Mouse (Mus musculus) left cerebral cortex, postnatal 14 days (tissue): ENCODE measurements around the gene Lgals9. TPM values are rescaled to one million over a fixed set of nuclear protein-coding genes. Genes with fewer than 3 reads are reported as not detected.

Experiments used
- DNase-seq, 2 experiments: peaks; one replicate each; pipeline ENCODE4 v3.0.0; 2021 to 2022; ENCODE audit warnings: low spot score in 2 of 2, mixed read lengths in 1 of 2
- intact Hi-C: fragments of 180-260 bp; cut with DNase I; formaldehyde crosslinking; loops from one replicate; pipeline ENCODE4 v1.15.1; 2025
- total RNA-seq, 2 experiments: library from RNA; stranded (reverse); gene quantifications; 2 replicates each; pipeline ENCODE4 v1.2.3; 2021

Gene Lgals9
- total RNA-seq, 2 experiments from 2014 or later: 6.5 to 7.5 TPM

DNA sequence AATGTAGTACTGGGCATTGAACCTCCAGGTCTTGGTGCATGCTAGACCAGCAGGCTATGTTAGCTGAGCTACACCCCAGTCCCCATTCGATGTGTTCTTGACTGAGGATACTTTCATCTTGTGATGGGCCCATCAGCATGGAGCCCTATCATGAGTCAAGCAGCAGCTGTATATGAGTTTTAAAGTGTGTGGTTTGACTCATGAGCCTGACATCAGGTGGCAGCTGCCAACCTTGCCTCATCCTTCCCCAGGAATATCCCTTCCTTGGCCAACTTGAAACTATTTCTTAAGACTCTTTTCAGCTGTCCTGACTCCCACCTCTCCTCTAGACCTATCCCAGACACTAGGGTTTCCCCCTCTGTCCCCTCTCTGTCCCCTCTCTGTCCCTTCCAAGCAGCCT, 41.7 kb downstream of the Lgals9 start:
- no peak for DNase-seq
- intact Hi-C loops: no loop called here

DNA sequence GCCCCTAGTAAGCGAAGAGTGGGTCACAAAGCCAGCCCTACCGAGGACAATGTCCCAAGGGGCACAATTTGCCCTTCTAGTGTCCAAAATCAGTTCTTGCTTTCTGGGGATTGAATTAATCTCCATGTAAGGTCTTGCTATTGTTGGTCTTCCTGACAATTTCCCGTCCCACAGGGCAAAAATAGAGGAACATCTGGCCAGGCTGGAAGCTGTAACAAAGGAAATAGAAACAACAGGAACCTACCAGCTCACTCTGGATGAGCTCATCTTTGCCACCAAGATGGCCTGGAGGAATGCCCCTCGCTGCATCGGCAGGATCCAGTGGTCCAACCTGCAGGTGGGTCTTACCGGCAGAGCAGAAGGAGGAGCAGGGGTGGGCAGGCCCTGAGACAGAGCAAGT, 49.6 kb downstream of the Lgals9 start:
- intact Hi-C loops: no loop called here
- DNase-seq: no peak

DNA sequence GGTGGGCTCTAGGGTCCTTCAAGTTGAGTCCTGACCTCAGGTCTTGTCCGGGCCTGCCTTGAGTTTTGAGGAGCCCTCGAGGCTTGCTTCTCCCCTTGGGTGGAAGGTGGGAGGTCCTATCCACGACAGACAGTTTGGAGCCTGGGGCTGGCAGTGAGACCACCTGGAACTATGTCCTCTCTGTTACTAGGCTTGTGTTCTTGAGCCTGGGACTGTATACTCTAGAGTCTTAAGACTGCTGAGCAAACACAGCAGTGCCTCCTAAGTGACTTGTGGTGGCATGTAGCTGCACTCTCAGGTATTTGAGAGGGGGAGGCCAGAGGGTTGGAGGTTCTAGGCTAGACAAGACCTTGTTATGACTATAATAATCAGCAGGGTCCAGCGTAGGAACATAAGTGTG, 50.0 kb downstream of the Lgals9 start:
- no peak for DNase-seq
- intact Hi-C loops: no loop called here

DNA sequence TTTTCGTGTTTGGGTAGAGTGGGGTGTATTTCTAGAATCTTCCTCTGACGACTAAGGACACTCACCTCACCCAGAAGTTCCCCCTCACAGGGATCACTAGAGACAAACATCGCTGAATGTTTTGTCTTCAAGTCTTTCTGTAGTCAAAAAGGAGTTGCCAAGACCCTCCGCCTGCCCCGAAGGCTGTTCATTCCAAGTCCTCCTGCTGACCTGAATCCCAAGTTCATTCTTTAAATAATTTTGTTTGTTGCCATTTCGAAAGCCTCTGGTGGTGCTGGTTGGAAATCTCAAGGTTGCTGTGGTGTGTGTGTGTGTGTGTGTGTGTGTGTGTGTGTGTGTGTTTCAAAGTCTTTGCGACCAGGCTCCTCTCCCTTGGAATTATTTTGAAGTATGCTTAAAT, 50.4 kb downstream of the Lgals9 start:
- intact Hi-C loops: no loop called here
- DNase-seq: no peak

DNA sequence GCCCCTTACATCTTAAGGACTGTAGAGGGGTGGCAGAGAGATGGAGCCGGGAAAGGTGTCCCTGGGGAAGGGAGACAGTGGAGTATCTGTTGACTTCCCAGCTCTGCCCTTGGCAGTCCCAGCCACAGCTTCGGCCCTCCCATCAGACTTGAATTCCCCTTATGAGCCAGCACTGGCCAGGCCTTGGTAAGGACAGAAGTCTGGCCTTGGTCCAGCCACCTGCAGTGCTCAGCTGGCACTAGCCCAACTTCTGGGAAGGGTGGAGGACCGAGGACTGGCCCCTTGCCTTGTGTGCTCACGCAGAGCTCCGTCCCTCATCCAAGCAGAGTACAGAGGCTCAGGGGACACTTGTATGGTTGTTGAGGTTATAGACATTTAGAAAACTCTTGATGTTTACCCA, 55.4 kb downstream of the Lgals9 start:
- intact Hi-C loops: no loop called here
- DNase-seq: peak; percentile 31 to 61

DNA sequence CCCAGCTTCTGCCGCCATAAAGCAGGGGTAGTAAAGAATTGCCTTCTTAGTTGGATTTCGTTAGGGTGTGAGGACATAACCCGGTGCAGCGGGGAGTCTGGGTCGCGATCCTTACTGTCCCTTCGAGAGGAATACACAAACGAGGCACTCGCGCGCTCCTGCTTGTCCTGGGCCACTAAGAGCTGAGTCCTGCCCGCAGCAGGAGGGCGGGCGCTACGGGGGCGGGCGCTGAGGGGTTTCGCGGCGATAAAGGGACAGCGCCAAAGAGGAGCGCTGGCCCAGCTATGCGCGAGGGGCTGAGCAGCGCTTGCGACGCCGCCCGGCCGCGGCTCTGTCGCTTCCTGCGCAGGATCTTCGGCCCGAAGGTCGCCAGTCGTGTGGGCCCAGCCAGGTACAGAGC, 59.8 kb downstream of the Lgals9 start:
- DNase-seq: no peak
- intact Hi-C loops: no loop called here

DNA sequence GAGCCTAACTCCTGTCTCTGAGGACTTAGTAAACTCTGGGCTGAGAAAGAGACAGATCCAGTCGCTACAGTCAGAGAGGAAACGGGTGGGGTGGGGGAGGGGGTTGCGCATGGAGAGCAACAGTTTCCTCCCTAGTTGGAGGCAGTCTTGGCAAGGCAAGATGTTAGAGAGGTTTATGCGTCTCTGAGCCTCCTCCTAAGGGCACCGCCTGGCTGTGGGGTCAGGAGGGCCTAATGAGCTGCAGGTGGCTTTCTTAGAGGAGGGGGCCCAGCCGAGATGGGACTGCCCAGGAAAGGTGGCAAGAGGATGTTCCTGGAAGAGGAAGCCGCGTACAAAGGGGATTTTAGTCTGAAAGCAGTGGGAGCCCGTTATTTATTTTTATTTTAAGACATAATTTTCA, 60.6 kb downstream of the Lgals9 start:
- intact Hi-C loops: no loop called here
- DNase-seq: no peak

DNA sequence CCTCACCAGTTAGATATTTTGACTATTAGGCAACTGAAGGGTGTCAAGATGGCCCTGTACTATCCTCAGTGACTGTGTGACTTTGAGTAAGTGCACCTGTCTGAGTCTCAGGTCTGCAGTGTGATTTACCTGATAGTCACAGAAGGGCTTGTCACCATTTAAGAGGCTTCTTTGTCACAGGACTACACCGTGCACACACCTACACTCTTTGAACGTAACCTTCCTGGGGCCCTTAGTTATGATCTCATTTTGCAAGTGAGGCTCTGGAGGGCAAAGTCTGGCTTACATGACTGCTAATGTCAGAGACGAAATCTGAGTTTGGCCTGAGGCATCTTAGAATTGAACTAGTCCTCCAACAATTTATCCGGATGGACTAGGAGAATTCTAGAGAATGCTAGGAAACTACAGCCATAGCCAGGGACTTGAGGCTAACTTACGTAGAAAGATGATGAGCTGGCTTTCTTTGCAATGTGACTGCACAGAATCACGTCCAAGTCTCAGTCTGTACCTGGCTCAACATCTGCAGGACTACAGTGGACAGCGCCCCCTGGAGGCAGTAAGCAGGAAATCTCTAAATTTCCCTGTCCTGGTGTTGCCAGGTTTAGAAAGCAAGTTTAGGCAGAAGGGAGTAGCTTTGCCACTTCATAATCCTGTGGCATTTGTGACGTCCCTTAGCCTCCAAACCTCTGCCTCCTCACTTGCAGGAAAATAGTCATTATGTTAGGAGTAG, 61.9 kb downstream of the Lgals9 start:
- peak; percentile 27 to 35 for DNase-seq
- intact Hi-C loops: loop anchor here (1.0 kb wide), 1 partner anchor 67 kb away; no protein-coding TSS in a partner anchor

DNA sequence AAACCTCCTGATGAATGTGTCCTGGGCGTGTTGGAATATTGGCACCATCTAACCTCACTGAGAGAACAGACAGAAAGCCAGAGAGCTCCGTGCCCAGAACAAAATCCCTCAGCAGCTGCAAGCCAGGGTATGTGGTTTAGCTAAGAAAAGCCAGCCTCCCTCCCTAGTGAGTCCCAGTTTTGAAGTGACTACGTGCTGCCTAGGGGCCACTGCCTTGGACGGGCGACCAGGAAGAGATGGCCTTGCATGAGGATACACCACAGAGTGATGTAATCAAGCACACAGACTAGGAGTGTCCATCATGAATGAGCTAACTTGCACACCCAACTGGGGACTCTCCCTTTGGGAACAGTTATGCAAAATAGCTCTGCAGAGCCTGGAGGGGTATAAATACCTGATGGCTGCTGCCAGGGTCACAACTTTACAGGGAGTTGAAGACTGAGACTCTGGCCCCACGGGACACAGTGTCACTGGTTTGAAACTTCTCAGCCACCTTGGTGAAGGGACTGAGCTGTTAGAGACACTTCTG, 64.3 kb downstream of the Lgals9 start, which contains the start of gene Nos2:
Nos2 (plus strand) TSS at position 377 of the 529 bp plus-strand sequence.
- intact Hi-C loops: no loop called here
- DNase-seq: no peak

DNA sequence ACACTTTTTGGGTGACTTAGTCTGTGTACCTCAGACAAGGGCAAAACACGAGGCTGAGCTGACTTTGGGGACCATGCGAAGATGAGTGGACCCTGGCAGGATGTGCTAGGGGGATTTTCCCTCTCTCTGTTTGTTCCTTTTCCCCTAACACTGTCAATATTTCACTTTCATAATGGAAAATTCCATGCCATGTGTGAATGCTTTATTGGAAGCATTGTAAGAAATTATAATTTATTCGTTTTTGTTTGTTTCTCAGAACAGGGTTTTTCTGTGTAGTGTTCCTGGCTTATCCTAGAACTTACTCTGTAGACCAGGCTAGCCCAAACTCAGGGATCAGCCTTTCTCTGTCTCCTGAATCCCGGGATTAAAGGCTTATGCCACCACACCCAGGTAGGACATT, 65.0 kb downstream of the Lgals9 start:
- intact Hi-C loops: no loop called here
- DNase-seq: no peak

DNA sequence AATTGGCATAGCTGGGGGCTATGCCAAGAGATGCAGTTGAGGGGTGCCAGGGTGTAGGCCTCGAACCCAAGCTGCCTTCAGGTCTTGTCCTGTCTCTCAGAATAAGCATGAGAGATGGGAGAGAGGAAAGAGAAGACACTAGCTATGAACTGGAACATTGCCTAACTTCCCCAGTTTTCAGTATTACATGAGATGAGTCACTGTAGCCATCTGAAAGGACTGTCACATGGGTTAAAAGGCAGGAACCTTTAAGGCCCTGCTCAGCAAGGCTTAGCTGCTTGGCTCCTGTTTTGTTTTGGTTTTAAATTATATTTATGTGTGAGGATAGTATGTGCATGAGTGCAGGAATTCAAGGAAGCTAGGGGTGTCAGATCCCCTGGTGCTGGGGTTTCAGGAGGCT, 68.3 kb downstream of the Lgals9 start:
- no peak for DNase-seq
- intact Hi-C loops: no loop called here

DNA sequence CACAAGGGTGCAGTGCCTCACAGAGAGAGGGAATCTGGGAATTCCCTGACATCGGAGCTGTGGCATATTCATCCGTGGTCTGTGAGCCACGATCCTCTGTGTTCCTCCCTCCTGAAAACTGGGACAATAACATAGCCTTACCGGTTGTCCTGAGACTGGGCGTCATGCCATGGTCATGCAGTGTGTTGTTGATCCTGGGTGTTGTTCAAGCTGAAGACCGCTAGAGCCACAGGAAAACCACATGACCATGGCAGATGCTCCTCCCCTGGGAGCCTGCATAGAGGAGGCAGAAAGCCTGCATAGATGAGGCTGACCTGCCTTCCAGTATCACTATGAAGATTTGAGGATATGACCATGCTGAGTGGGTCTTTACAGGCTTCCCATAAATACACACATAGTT, 69.3 kb downstream of the Lgals9 start:
- no peak for DNase-seq
- intact Hi-C loops: no loop called here

Other genes with a start within 250 kb of the Lgals9 start
- 10 to 100 TPM; 18.2 to 20.0 TPM for gene Ccnq, start 233.2 kb downstream of the Lgals9 start, total RNA-seq
- 10 to 100 TPM; 29.3 to 29.4 TPM for gene Lyrm9, start 158.4 kb downstream of the Lgals9 start, total RNA-seq
- gene Nos2, start 64.2 kb downstream of the Lgals9 start, total RNA-seq: 1 to 10 TPM; 1.1 to 1.3 TPM
- 10 to 100 TPM; 55.5 to 56.7 TPM for gene Ksr1, start 161.5 kb upstream of the Lgals9 start, total RNA-seq